Mouse (Mus musculus) frontal cortex, adult 2 months (tissue): Measurements from ENCODE around the gene Tmem132d. TPM values are rescaled to one million over a fixed set of nuclear protein-coding genes. Genes with fewer than 3 reads are reported as not detected.
"Not testable (repeated sequence)": the region's sequence is repeated elsewhere in the genome, so short reads cannot be mapped to it uniquely, and the experiment has no call there.

Experiments
- DNase-seq, 2 experiments: peaks; one replicate each; pipeline ENCODE4 v3.0.0; 2022; ENCODE audit warnings: low spot score in 1 of 2; ENCODE audit errors: extremely low spot score in 1 of 2
- polyA plus RNA-seq: library from polyadenylated mRNA; depleted of rRNA; stranded (reverse); fragments of >200 nt; gene quantifications from 2 replicates; pipeline ENCODE4 v1.2.3, GENCODE M21; 2012

The Tmem132d gene
- polyA plus RNA-seq, 1 experiment, result 21.5 TPM

- DNase-seq, result peak in 1 of 2 experiments; percentile 62
These were observed 478.6 kb downstream of the Tmem132d start for GRCm38 (mm10) chr5:127954231-127954790.

- DNase-seq, result no peak
These were observed 480.1 kb downstream of the Tmem132d start for GRCm38 (mm10) chr5:127952800-127953199.

GRCm38 (mm10) chr5:127950574-127950973 lies 482.3 kb downstream of the Tmem132d start:
- DNase-seq, result no peak

- DNase-seq, result no peak
These were observed 485.6 kb downstream of the Tmem132d start for GRCm38 (mm10) chr5:127947275-127947674.

- DNase-seq, result not testable (repeated sequence)
These were observed 490.7 kb downstream of the Tmem132d start for GRCm38 (mm10) chr5:127942171-127942570.

GRCm38 (mm10) chr5:127937914-127938313 lies 495.0 kb downstream of the Tmem132d start:
- DNase-seq, result no peak

- no peak for DNase-seq
These were observed 503.2 kb downstream of the Tmem132d start for GRCm38 (mm10) chr5:127929687-127930086.

GRCm38 (mm10) chr5:127926686-127927085 lies 506.2 kb downstream of the Tmem132d start:
- DNase-seq, result no peak

- DNase-seq, result no peak
These were observed 508.8 kb downstream of the Tmem132d start for GRCm38 (mm10) chr5:127924106-127924505.

GRCm38 (mm10) chr5:127919171-127919570 lies 513.7 kb downstream of the Tmem132d start:
- DNase-seq, result no peak

- no peak for DNase-seq
These were observed 514.5 kb downstream of the Tmem132d start for GRCm38 (mm10) chr5:127918376-127918775.

- DNase-seq, result no peak
These were observed 518.7 kb downstream of the Tmem132d start for GRCm38 (mm10) chr5:127914157-127914556.

GRCm38 (mm10) chr5:127911603-127912002 lies 521.3 kb downstream of the Tmem132d start:
- DNase-seq, result no peak

GRCm38 (mm10) chr5:127910356-127910755 lies 522.5 kb downstream of the Tmem132d start:
- DNase-seq, result no peak

- DNase-seq, result no peak
These were observed 537.7 kb downstream of the Tmem132d start for GRCm38 (mm10) chr5:127895176-127895575.

- no peak for DNase-seq
These were observed 547.0 kb downstream of the Tmem132d start for GRCm38 (mm10) chr5:127885566-127886505.

GRCm38 (mm10) chr5:127883021-127883420 lies 549.9 kb downstream of the Tmem132d start:
- DNase-seq, result no peak

GRCm38 (mm10) chr5:127874461-127874860 lies 558.4 kb downstream of the Tmem132d start:
- DNase-seq, result no peak

- peak in 1 of 2 experiments; percentile 32 for DNase-seq
These were observed 567.7 kb downstream of the Tmem132d start for GRCm38 (mm10) chr5:127865157-127865556.

GRCm38 (mm10) chr5:127859719-127860118 lies 573.2 kb downstream of the Tmem132d start:
- DNase-seq, result peak in 1 of 2 experiments; percentile 22

- no peak for DNase-seq
These were observed 580.6 kb downstream of the Tmem132d start for GRCm38 (mm10) chr5:127852305-127852704.

- peak; percentile 14 to 45 for DNase-seq
These were observed 601.1 kb downstream of the Tmem132d start for GRCm38 (mm10) chr5:127831791-127832190.
